Mouse (Mus musculus) inflammation-experienced regulatory T-cells, adult 6 months (primary cell): ENCODE data around the gene Nfkbie. TPM values are rescaled to one million over a fixed set of nuclear protein-coding genes. Genes with fewer than 3 reads are reported as not detected.
A peak's percentile ranks its signal among the peaks of the same experiment; 100 is the strongest.

Experiments used
- ATAC-seq: one replicate; pipeline ENCODE4 v1.8.0; 2017
- polyA plus RNA-seq, 3 experiments: library from polyadenylated mRNA; unstranded; fragments of 100-300 nt; shearing (Covaris generic); gene quantifications; one replicate each; pipeline ENCODE4 v1.2.1; 2017

The Nfkbie gene
- polyA plus RNA-seq, 3 experiments from 2014 or later: 35.1 to 44.1 (median 43.1) TPM

GRCm38 (mm10) chr17:45563655-45564530 is 8.4 kb downstream of the Nfkbie start, which contains the start of gene Slc35b2:
Slc35b2 (plus strand) TSS chr17:45563874.
- peak; percentile 75 for ATAC-seq

DNA sequence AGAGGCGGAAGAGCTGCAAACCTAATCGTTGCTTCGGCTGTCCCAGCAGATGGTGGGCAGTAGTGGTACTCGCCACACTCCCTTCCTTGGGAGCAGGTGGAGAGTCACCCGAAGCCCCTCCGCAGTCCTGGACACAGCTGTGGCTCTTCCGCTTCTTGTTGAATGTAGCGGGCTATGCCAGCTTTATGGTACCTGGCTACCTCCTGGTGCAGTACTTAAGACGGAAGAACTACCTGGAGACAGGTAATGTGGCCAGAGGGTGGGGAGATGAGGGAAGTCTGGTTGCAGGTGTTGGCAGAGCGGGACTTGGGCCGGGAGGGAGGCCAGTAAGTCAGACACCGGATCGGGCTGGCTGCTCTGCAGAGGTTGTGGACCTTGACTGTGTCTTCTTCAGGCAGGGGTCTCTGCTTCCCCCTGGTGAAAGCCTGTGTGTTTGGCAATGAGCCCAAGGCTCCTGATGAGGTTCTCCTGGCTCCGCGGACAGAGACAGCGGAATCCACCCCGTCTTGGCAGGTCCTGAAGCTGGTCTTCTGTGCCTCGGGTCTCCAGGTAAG is 9.1 kb downstream of the Nfkbie start:
- ATAC-seq: no peak

DNA sequence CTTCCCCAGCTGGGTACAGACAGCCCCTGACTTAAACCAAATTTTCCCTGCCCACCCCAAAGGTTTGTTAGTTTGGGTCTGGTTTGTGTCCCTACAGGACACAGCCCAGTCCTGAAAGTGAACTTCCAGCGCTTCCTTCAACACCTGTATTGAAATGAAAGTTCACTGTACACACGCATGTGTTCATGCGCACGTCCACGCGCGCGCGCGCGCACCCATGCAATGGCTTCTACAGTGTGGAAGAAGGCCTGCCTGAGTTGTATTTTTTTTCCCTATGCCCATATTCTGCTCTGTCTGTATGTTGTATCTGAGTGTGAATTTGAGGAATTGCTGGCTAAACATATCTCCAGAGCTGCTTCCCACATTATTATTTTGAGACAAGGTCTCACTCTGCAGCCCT is 9.6 kb downstream of the Nfkbie start:
- ATAC-seq: no peak

DNA sequence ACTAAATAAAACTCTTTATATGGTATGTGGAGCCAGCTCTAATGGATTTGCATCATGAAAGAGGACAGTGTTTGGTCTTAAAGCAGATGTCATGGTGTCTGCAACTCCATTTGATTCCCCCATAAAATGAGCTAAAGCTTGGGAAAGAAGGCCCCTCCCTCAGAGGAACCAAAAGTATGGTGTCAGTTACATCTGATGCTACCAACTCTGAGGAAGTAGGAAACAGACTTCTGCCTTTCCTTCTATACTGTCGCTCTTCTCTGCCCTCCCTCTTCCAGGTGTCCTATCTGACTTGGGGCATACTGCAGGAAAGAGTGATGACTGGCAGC is 10.5 kb downstream of the Nfkbie start:
- ATAC-seq: no peak

- ATAC-seq: no peak
Measured at GRCm38 (mm10) chr17:45566360-45567161, 11.1 kb downstream of the Nfkbie start.

GRCm38 (mm10) chr17:45567162-45567601 is 11.7 kb downstream of the Nfkbie start:
- ATAC-seq: no peak

GRCm38 (mm10) chr17:45568990-45569389 is 13.5 kb downstream of the Nfkbie start:
- ATAC-seq: no peak

DNA sequence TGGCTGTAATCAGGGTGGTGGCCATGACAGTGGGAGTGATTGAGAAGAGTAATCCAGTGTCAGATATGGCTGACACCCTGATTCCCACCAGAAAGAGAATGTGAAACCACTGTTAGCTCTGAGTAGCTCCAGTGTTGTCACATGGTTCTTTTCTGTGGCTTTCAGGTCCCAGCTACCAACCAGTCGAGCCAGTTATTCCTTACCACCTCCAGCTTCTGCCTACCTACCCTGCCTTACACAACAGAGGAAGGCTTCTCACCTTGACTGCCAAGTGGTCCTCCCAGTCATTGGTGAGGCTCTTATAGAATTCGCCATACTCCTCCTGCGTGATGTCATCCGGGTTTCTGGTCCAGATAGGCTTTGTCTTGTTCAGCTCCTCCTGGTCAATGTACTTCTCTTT is 14.5 kb downstream of the Nfkbie start:
- no peak for ATAC-seq

DNA sequence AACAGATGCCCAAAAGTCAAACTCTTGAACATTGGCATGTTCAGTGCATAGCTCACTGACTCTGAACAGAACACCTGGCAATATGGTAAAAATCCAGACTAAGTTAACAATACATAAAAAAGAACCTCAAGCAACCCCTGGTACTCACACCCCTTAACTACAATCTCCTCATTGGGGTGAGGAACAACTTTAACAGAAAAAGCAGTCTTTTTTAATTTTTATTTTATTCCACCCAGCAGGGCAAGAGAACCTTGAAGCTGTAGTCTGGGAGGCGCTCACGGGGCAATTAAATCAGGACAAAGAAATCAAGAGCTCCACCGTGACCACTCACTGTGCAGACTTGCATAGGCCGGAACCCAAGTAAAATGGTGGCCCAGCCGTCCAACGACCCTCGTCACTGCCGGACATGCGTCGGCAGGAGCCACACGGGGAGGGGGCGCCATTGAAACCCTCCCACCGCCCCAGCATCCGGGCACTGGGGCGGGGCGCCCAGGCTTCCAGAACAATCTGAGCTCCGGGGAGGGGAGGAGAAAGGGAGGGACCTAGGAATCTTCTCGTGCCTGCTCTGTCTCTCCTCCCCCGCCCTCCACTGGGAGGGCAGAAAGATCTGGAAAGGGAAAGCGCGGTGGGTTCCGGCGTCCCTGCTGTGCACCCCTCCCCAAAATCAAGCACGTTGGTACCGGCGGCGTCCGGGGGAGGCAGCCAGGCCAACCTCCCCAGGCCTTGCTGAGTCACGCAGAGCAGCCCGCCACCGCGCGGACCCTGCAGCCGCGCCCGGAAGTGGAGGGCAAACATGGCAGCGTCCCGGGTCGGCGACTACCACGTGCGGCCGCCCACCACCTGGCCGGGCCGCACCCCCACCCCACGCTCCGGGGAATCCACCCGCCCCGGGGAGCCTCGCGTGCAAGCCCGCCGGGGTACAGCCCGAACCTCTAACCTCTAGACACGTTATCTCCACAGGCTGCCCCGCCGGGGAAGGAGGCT is 16.9 kb downstream of the Nfkbie start:
- ATAC-seq: peak; percentile 31

GRCm38 (mm10) chr17:45573087-45573779 is 17.7 kb downstream of the Nfkbie start, which contains the start of gene Hsp90ab1:
Hsp90ab1 (minus strand) TSS chr17:45573271.
- ATAC-seq: peak; percentile 63

DNA sequence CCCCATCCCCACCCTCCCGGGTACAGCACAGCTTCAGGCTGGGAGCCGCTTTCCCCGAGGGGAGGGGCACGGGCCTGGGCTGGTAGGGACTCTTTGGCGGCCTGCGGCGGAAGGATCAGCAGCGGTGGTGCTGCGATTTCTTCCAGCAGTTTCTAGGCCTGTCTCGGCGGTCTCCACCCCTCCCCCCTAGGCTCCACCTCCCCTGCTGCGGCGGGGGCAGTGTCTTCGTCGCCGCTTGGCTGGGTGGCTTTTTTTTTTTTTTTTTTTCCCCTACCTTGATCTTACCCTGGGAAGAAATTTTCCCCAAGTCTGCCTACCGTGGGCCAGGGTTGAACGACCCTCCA is 18.2 kb downstream of the Nfkbie start:
- peak; percentile 39 for ATAC-seq

- peak; percentile 41 for ATAC-seq
Measured at GRCm38 (mm10) chr17:45574129-45574761, 18.7 kb downstream of the Nfkbie start.

DNA sequence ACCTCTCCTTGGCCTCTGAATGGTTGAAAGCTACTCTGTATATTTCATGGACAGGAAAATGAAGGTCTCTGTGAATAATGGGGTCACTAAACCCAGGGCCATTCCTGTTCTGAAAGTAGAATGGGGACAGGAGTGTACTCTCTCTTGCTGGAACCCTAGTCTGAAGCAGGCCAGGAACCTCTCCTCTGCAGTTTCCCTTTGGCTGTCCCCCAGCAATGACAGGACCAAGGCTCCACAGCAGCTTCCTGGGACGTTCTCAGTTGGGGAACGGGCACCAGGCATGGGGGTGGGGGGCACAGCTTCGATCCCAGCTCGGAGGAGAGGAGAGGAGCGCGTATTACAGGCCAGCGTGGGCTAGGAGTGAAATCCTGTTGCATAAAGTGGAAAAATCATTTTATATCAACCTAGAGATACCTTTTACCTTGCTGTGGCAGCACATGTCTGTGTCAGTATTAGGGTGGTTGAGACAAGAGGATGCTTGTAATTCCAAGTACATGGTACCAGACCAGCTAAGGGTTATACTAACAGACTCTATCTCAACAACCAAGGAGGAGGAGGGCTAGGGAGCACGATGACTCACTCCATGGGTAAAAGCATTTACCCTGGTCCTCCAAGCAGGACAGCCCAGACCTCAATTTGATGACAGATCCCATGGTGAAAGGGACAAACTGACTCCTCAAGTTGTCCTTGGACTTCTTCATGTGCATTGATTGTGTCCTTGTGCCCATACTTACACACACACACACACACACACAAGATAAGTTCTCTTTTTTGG is 19.8 kb downstream of the Nfkbie start:
- ATAC-seq: no peak

- no peak for ATAC-seq
Measured at GRCm38 (mm10) chr17:45578242-45578641, 22.7 kb downstream of the Nfkbie start.

- ATAC-seq: no peak
Measured at GRCm38 (mm10) chr17:45578843-45579242, 23.3 kb downstream of the Nfkbie start.

DNA sequence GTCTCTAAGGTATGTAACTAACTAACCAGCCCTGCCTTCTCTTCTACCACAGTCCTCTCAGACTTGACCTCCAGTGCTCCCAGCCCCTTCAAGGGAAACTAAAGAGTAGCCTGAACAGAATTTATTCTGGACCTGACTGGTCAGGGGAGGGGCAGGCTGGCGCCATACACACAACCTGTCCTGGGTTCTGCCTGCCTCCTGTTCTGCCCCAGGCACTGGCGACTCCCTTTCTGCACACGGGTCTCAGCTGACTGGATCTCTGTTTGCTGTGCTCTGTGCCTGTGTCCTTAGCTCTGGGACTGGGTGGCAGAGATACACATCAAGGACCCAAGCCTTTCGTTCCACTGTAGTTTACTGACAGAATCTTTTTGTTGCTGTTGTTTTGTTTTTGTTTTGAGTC is 24.1 kb downstream of the Nfkbie start:
- ATAC-seq: no peak

- peak; percentile 10 for ATAC-seq
Measured at GRCm38 (mm10) chr17:45580958-45581477, 25.5 kb downstream of the Nfkbie start.

- ATAC-seq: peak; percentile 85
Measured at GRCm38 (mm10) chr17:45581567-45581983, 26.1 kb downstream of the Nfkbie start.

DNA sequence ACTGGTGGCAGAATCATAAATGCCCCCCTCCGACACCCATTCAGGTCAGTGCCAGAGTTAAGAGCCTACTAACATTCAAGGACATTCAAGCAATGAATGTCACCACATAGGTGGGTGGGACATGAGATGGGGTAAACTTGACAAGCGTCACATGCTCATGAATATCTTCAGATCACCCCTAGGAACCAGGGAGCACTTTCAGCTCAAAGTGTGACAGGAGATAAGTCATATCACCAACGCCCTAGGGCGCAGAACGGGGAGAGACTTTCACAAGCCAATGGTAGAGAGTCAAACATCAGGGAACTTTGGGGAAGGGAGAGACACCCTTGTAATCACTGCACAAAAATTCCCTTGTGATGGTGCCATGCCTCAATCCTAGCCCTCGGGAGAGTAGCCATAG is 26.7 kb downstream of the Nfkbie start:
- no peak for ATAC-seq
